Mouse (Mus musculus): Measurements from ENCODE around the gene Arpc1b. TPM values are rescaled to one million over a fixed set of nuclear protein-coding genes. Genes with fewer than 3 reads are reported as not detected.

Arpc1b gene
- 76.0 TPM for polyA plus RNA-seq (2014; fragmentation: Illumina TruSeq; extraction: RNeasy Lipid Tissue Mini Kit (QIAGEN cat#74804); ENCODE audit: low replicate concordance)

DNA sequence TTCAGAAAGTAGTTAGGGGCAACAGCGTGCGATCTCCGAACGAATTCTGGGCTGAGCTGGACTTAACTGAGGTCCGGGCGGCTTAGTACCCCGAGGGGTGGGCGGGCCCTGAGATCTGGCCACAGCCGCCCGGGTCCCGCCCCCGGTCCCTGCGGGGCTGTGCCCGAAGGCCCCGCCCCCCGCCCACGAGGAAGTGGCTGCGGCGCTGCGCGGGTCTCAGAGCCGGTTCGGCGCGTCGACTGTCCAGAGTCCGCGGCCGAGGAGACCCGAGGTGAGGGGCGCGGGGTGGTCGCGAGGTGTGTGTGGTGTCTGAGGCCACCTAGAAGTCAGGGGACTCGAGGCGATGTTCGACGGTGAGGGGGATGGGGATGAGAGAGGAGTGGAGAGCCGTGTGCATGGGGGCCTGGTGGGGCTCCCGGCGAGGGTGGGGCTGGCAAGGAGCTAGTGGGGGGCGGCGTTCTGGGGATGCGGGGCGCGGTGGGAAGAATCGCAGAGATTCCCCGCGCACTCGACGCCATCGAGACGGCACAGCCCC, at the start of gene Arpc1b:
TSS of gene Arpc1b (plus strand) at position 145 of the 535 bp plus-strand sequence.

GRCm38 (mm10) chr5:145083632-145084451, 30.2 kb upstream of the Arpc1b start, which contains the start of the genes Arpc1a and Kpna7:
Gene Arpc1a, plus strand, starts transcription at chr5:145083830.
Gene Kpna7, minus strand, starts transcription at chr5:145084030.

GRCm38 (mm10) chr5:145139571-145140519, 25.8 kb downstream of the Arpc1b start, which contains the start of the genes Pdap1 and Bud31:
Gene Pdap1, minus strand, starts transcription at chr5:145140238.
Gene Bud31, plus strand, starts transcription at chr5:145140362.

DNA sequence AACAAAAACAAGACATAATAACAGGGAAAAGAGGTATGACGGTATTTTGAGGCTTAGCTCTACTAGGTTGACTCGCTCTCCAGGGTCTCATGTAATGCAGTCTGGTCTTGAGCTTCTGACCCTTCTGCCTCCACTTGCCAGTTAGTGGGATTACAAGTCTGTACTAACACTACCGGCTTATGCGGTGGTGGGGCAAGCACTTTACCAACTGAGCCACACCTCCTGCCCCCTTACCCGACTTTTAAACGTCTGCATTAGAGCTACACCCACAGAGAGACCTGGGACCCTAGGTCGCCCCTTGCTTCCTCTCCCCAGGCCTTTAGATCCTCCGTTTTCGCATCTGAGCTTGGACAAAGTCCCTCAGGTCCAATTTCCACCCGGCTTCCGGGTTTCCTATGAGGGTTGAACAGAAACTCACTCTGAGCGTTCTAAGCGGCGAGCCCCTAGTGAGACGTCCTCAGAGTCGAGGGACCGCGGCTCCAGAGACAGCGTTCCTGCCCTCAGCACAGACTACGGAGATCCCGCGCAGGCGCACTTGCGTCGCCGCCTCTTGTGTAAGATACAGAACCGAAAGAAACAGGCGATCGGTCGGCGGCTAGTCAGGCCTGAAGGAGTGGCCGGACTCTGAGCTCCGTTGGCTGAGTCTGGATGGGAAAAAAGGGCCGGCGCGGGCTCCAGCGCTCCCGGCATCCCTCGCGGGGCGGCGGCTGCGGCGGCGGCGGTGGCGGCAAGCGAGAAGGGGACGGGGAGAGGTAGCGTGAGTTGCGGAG, 52.7 kb downstream of the Arpc1b start, which contains the start of the genes Ptcd1 and Cpsf4:
TSS of gene Ptcd1 (minus strand) at position 573 of the 770 bp plus-strand sequence.
TSS of gene Cpsf4 (plus strand) at position 678 of the 770 bp plus-strand sequence.

Other genes with a start within 250 kb of the Arpc1b start
- 5.8 TPM for gene Smurf1, start 148.4 kb upstream of the Arpc1b start, polyA plus RNA-seq (2014; fragmentation: Illumina TruSeq; extraction: RNeasy Lipid Tissue Mini Kit (QIAGEN cat#74804); ENCODE audit: low replicate concordance)
- gene Gm4871, start 81.5 kb upstream of the Arpc1b start, polyA plus RNA-seq (2014; fragmentation: Illumina TruSeq; extraction: RNeasy Lipid Tissue Mini Kit (QIAGEN cat#74804); ENCODE audit: low replicate concordance), result not detected
- gene 1700018F24Rik, start 71.2 kb upstream of the Arpc1b start, polyA plus RNA-seq (2014; fragmentation: Illumina TruSeq; extraction: RNeasy Lipid Tissue Mini Kit (QIAGEN cat#74804); ENCODE audit: low replicate concordance), result not detected
- 17.5 TPM for gene Arpc1a, start 30.4 kb upstream of the Arpc1b start, polyA plus RNA-seq (2014; fragmentation: Illumina TruSeq; extraction: RNeasy Lipid Tissue Mini Kit (QIAGEN cat#74804); ENCODE audit: low replicate concordance)
- not detected for gene Kpna7, start 30.2 kb upstream of the Arpc1b start, polyA plus RNA-seq (2014; fragmentation: Illumina TruSeq; extraction: RNeasy Lipid Tissue Mini Kit (QIAGEN cat#74804); ENCODE audit: low replicate concordance)
- gene Pdap1, start 26.0 kb downstream of the Arpc1b start, polyA plus RNA-seq (2014; fragmentation: Illumina TruSeq; extraction: RNeasy Lipid Tissue Mini Kit (QIAGEN cat#74804); ENCODE audit: low replicate concordance), result 17.9 TPM
- 258 TPM for gene Bud31, start 26.1 kb downstream of the Arpc1b start, polyA plus RNA-seq (2014; fragmentation: Illumina TruSeq; extraction: RNeasy Lipid Tissue Mini Kit (QIAGEN cat#74804); ENCODE audit: low replicate concordance)
- gene Ptcd1, start 52.9 kb downstream of the Arpc1b start, polyA plus RNA-seq (2014; fragmentation: Illumina TruSeq; extraction: RNeasy Lipid Tissue Mini Kit (QIAGEN cat#74804); ENCODE audit: low replicate concordance), result 0.59 TPM
- gene Cpsf4, start 53.0 kb downstream of the Arpc1b start, polyA plus RNA-seq (2014; fragmentation: Illumina TruSeq; extraction: RNeasy Lipid Tissue Mini Kit (QIAGEN cat#74804); ENCODE audit: low replicate concordance), result 2.2 TPM
- gene Atp5j2, start 77.8 kb downstream of the Arpc1b start, polyA plus RNA-seq (2014; fragmentation: Illumina TruSeq; extraction: RNeasy Lipid Tissue Mini Kit (QIAGEN cat#74804); ENCODE audit: low replicate concordance), result 10.2 TPM
- gene Zkscan14, start 87.7 kb downstream of the Arpc1b start, polyA plus RNA-seq (2014; fragmentation: Illumina TruSeq; extraction: RNeasy Lipid Tissue Mini Kit (QIAGEN cat#74804); ENCODE audit: low replicate concordance), result 2.5 TPM
- gene Zkscan5, start 90.3 kb downstream of the Arpc1b start, polyA plus RNA-seq (2014; fragmentation: Illumina TruSeq; extraction: RNeasy Lipid Tissue Mini Kit (QIAGEN cat#74804); ENCODE audit: low replicate concordance), result 6.4 TPM
- 89.0 TPM for gene Zfp655, start 117.5 kb downstream of the Arpc1b start, polyA plus RNA-seq (2014; fragmentation: Illumina TruSeq; extraction: RNeasy Lipid Tissue Mini Kit (QIAGEN cat#74804); ENCODE audit: low replicate concordance)
- gene Zscan25, start 166.3 kb downstream of the Arpc1b start, polyA plus RNA-seq (2014; fragmentation: Illumina TruSeq; extraction: RNeasy Lipid Tissue Mini Kit (QIAGEN cat#74804); ENCODE audit: low replicate concordance), result not detected
- not detected for gene Cyp3a57, start 231.1 kb downstream of the Arpc1b start, polyA plus RNA-seq (2014; fragmentation: Illumina TruSeq; extraction: RNeasy Lipid Tissue Mini Kit (QIAGEN cat#74804); ENCODE audit: low replicate concordance)